Comparison of ENCODE assay signal across 21 mouse cellular contexts in the genomic region with DNA sequence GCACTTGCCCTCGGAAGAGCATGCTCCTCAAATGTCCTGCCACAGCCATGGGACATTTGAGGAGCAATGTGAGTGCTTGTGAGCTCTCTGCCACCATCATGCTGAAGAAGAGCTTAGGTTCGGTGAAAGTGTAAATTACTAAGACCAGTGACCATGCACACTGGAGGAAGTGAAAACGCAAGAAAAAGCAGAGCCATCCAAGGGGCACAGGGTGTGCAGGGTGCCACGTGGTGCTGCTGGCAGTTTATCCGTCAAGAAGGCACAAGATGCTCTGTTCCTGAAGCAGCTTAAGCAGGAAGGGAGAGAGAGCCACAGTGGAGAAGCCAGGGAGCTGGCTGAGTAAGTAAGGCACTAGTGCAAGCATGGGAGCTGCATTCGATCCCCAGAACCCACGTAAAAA. TPM values are rescaled to one million over a fixed set of nuclear protein-coding genes. Genes with fewer than 3 reads are reported as not detected.
"Had no signal": no experiment of that assay in that cellular context is flagged by ENCODE, and none has a peak within 500 bp of the region (broad histone marks: within the 10 kb centered on the region; RNA-seq: fewer than 3 reads in every experiment).

No protein-coding gene starts in this region.

- DNase-seq: kidney, adult 11 months; kidney, adult 9 months; kidney, postnatal 36 days; layer of hippocampus, adult 9-11 months; layer of hippocampus, postnatal 36 days; lung, adult 2 months; lung, postnatal 36 days; retina, postnatal 1 day; right cerebral cortex, postnatal 4 days; thymus, postnatal 4 days had no signal

- ATAC-seq: lung, postnatal 0 days had no signal

- H3K4me3 ChIP-seq: limb, embryonic 12.5 days; megakaryocyte, embryonic 14.5 days; midbrain, embryonic 15.5 days; neural tube, embryonic 13.5 days; stomach, embryonic 15.5 days had no signal

- H3K9ac ChIP-seq: limb, embryonic 12.5 days; liver, embryonic 14.5 days; midbrain, embryonic 15.5 days; neural tube, embryonic 13.5 days; stomach, embryonic 15.5 days had no signal

- H3K4me2 ChIP-seq: limb, embryonic 12.5 days; midbrain, embryonic 11.5 days; midbrain, embryonic 15.5 days; neural tube, embryonic 13.5 days; stomach, embryonic 15.5 days had no signal

- H3K27me3 ChIP-seq: megakaryocyte, embryonic 14.5 days; midbrain, embryonic 15.5 days; neural tube, embryonic 13.5 days; stomach, embryonic 15.5 days had no signal

- H3K36me3 ChIP-seq: limb, embryonic 12.5 days; midbrain, embryonic 15.5 days; neural tube, embryonic 13.5 days; stomach, embryonic 15.5 days had no signal

- H3K27ac ChIP-seq: kidney, postnatal 0 days; limb, embryonic 12.5 days; liver, embryonic 14.5 days; midbrain, embryonic 15.5 days; stomach, embryonic 15.5 days had no signal

- H3K9me3 ChIP-seq: midbrain, embryonic 15.5 days; neural tube, embryonic 13.5 days; stomach, embryonic 15.5 days had no signal

RNA-seq across cellular contexts. Expression of a gene that starts 47.4 kb away (rescaled TPM):
- total RNA-seq: liver, adult 2 months had no signal
- polyA plus RNA-seq: liver, adult 2 months; thymus, postnatal 0 days had no signal
